Mouse (Mus musculus) C2C12 (cell line): ENCODE measurements around the gene Tgfbi.

Experiments used
- CEBPB ChIP-seq: IDR thresholded peaks from one replicate; pipeline ENCODE4 v1.6.1; 2011; ENCODE audit warnings: low read depth, mild to moderate bottlenecking, control low read depth, moderate library complexity
- CTCF ChIP-seq: IDR thresholded peaks from one replicate; pipeline ENCODE4 v1.5.1; 2011; ENCODE audit not compliant: control insufficient read depth, insufficient read depth, insufficient read length
- MYOD1 ChIP-seq: IDR thresholded peaks from one replicate; pipeline ENCODE4 v1.6.1; 2011; ENCODE audit warnings: low read depth; ENCODE audit not compliant: control insufficient read depth, insufficient read length

DNA sequence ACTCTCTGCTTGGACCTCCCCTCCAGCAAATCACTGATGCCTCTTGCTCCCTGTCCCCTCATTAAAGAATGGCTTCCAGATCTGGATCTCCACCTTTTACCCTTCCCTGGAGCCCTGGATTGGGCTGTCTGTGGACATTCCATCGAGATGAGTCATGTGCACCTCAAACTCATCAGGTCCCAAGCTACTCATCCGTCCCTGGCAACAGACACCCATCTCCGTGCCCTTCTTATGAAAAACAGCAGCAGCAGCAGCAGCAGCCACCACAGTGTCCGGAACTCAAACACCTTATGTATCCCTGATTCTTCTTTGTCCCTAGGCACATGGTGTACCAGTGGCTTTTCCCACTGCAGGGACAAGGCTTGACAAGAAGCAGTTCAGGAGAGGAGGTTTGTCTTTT is 1.5 kb upstream of the Tgfbi start:
- TF ChIP-seq CEBPB (no peak), CTCF (no peak), MYOD1 (no peak)
